Mouse (Mus musculus) embryonic fibroblast, embryonic 13.5 days (primary cell): ENCODE results near the gene Ttc39a.

Source experiments
- CTCF ChIP-seq: IDR thresholded peaks from 2 replicates; pipeline ENCODE4 v1.5.1; 2011; ENCODE audit warnings: mild to moderate bottlenecking, control low read depth, low read length, moderate library complexity, borderline replicate concordance; ENCODE audit not compliant: insufficient read depth
- POLR2A ChIP-seq: IDR thresholded peaks from 2 replicates; pipeline ENCODE4 v1.6.1; 2011; ENCODE audit warnings: low read depth, mild to moderate bottlenecking, control low read depth, low read length, moderate library complexity

DNA sequence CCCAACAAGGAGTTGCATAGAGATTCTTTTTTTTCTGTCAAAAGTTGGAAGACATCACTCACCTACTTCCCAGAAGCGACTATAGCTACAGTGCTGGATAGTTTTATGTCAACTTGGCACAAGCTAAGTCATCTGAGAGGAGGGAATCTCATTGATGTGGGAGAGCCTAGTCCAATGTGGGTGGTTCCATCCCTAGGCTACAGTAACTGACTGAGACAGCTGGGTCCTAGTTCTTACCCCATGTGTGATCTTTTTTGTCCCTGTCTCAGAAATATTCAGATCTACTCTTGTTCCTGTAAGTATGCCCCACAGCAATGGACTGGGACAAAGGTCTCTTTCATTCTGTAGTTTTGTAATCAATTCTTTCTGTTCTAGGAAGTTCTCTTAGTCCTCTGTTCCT is 11.6 kb downstream of the Ttc39a start:
- TF ChIP-seq CTCF (no peak), POLR2A (no peak)
